Mouse (Mus musculus): ENCODE results near the gene Notch1. TPM values are rescaled to one million over a fixed set of nuclear protein-coding genes. Genes with fewer than 3 reads are reported as not detected.

Notch1 gene
- polyA plus RNA-seq, 1 experiment from 2014 or later: 56.2 TPM

DNA sequence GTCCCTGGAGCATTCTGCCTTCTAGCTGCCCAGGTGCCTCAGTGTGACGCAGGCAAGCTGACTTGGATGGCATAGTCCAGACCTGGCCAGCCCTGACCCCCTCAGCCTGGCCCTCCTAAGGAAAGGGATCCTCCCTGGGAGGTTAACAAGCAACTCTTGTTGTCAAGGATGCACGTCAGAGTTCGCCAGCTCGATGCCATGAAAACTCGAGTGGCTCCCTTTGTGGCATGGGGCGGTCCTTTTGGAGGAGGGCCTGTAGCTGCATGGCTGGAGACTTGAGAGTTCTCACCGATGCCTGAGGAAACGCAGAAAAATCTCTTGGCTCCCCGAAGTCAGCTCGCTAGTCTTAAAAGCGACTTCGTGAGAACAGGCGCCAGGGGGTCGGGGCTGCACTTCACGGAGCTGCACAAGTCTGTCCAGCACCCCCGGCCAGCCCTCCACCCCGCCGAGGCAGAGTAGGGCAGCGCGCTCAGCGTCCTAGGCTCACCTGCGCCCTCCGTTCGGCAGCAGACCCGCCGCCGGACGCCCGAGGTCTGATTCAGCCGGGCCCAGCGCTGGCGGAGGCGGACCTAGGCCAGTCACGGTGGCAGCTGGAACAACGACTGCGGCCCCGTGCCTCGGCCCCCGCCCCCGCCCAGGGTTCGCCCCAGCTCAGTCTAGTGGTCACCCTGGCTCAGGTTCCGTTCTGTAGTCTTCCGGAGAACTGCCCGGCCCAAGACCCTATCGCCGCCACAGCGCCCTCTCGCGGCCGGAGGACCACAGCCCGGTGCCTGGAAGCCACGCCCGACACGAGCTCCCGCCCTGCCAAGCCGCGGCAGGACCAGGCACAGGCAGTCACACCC lies 107.7 kb downstream of the Notch1 start, which contains the start of gene Inpp5e:
Gene Inpp5e (minus strand): TSS at position 689 of the 842 bp plus-strand sequence.
- Histone ChIP-seq H3K4me3 (peak within 1 kb of the TSS; percentile 91), H3K9ac (replicated peaks) (peak within 1 kb of the TSS; percentile 90), H3K4me2 (replicated peaks) (peak within 1 kb of the TSS; percentile 95), H3K9me3 (no peaks in the 10 kb centered on the region), H3K27ac (replicated peaks) (peak within 1 kb of the TSS; percentile 76), H3K4me1 (peaks cover 33% of the 10 kb centered on the region), H3K27me3 (no peaks in the 10 kb centered on the region), H3K36me3 (peaks cover 48% of the 10 kb centered on the region)
- peak; percentile 96 for ATAC-seq (ENCODE audit: low FRiP score, low read depth)
- WGBS: under 1% methylated on average over 55 of the region's 57 CpGs

Small RNA genes within 50 kb of the gene (microRNA-seq; reads per million reads assigned to microRNA genes)
- gene Mir6996: 1.6 reads per million

Other genes with a start within 250 kb of the Notch1 start
- gene Ccdc187, start 222.1 kb downstream of the Notch1 start, polyA plus RNA-seq (2016; fragmentation: Nextera tagmentation; extraction: Ambion mirVana): 0.08 and 0.12 TPM in 2 replicates
- gene Gpsm1, start 201.1 kb downstream of the Notch1 start, polyA plus RNA-seq (2016; fragmentation: Nextera tagmentation; extraction: Ambion mirVana): 128 and 129 TPM in 2 replicates
- gene Dnlz, start 164.6 kb downstream of the Notch1 start, polyA plus RNA-seq (2016; fragmentation: Nextera tagmentation; extraction: Ambion mirVana): 34.4 and 35.2 TPM in 2 replicates
- 2.0 and 2.1 TPM in 2 replicates for gene Card9, start 155.7 kb downstream of the Notch1 start, polyA plus RNA-seq (2016; fragmentation: Nextera tagmentation; extraction: Ambion mirVana)
- 36.9 and 41.5 TPM in 2 replicates for gene Snapc4, start 136.0 kb downstream of the Notch1 start, polyA plus RNA-seq (2016; fragmentation: Nextera tagmentation; extraction: Ambion mirVana)
- gene Entr1, start 127.3 kb downstream of the Notch1 start, polyA plus RNA-seq (2016; fragmentation: Nextera tagmentation; extraction: Ambion mirVana): 169 and 170 TPM in 2 replicates
- gene Pmpca, start 127.3 kb downstream of the Notch1 start, polyA plus RNA-seq (2016; fragmentation: Nextera tagmentation; extraction: Ambion mirVana): 126 and 128 TPM in 2 replicates
- gene Inpp5e, start 107.5 kb downstream of the Notch1 start, polyA plus RNA-seq (2016; fragmentation: Nextera tagmentation; extraction: Ambion mirVana): 31.4 and 33.8 TPM in 2 replicates
- gene Sec16a, start 71.4 kb downstream of the Notch1 start, polyA plus RNA-seq (2016; fragmentation: Nextera tagmentation; extraction: Ambion mirVana): 29.3 and 33.3 TPM in 2 replicates
- 50.4 and 64.8 TPM in 2 replicates for gene Egfl7, start 63.4 kb upstream of the Notch1 start, polyA plus RNA-seq (2016; fragmentation: Nextera tagmentation; extraction: Ambion mirVana)
- gene Gm20532, start 70.0 kb upstream of the Notch1 start, polyA plus RNA-seq (2016; fragmentation: Nextera tagmentation; extraction: Ambion mirVana): not detected in 2 replicates
- gene Agpat2, start 87.8 kb upstream of the Notch1 start, polyA plus RNA-seq (2016; fragmentation: Nextera tagmentation; extraction: Ambion mirVana): 6.9 and 9.6 TPM in 2 replicates
- gene Fam69b, start 111.8 kb upstream of the Notch1 start, polyA plus RNA-seq (2016; fragmentation: Nextera tagmentation; extraction: Ambion mirVana): 75.1 and 77.5 TPM in 2 replicates
- gene Lcn4, start 154.6 kb upstream of the Notch1 start, polyA plus RNA-seq (2016; fragmentation: Nextera tagmentation; extraction: Ambion mirVana): not detected in 2 replicates

Measured in midbrain, embryonic 12.5 days (tissue).